Mouse (Mus musculus): Measurements from ENCODE around the gene Gimap3. TPM values are rescaled to one million over a fixed set of nuclear protein-coding genes. Genes with fewer than 3 reads are reported as not detected.

Gimap3 gene
- total RNA-seq, 2 experiments from 2014 or later: not detected

- DNase-seq (ENCODE audit: low spot score in 2 of 2): no peak
These were observed 25.2 kb downstream of the Gimap3 start for GRCm38 (mm10) chr6:48745490-48745889.

GRCm38 (mm10) chr6:48742422-48743351 lies 28.0 kb downstream of the Gimap3 start:
- no peak for DNase-seq (ENCODE audit: low spot score in 2 of 2)

- DNase-seq (ENCODE audit: low spot score in 2 of 2): no peak
These were observed 28.9 kb downstream of the Gimap3 start for GRCm38 (mm10) chr6:48741711-48742206.

- no peak for DNase-seq (ENCODE audit: low spot score in 2 of 2)
These were observed 29.4 kb downstream of the Gimap3 start for GRCm38 (mm10) chr6:48741273-48741672.

GRCm38 (mm10) chr6:48740501-48741169 lies 30.0 kb downstream of the Gimap3 start:
- no peak for DNase-seq (ENCODE audit: low spot score in 2 of 2)

- DNase-seq (ENCODE audit: low spot score in 2 of 2): no peak
These were observed 30.9 kb downstream of the Gimap3 start for GRCm38 (mm10) chr6:48739780-48740055.

GRCm38 (mm10) chr6:48738961-48739779 lies 31.5 kb downstream of the Gimap3 start, which contains the start of gene Gimap1:
TSS of gene Gimap1 (plus strand) at chr6:48739054.
- no peak for DNase-seq (ENCODE audit: low spot score in 2 of 2)

- no peak for DNase-seq (ENCODE audit: low spot score in 2 of 2)
These were observed 33.0 kb downstream of the Gimap3 start for GRCm38 (mm10) chr6:48737688-48738087.

GRCm38 (mm10) chr6:48737053-48737452 lies 33.6 kb downstream of the Gimap3 start:
- DNase-seq (ENCODE audit: low spot score in 2 of 2): no peak

- no peak for DNase-seq (ENCODE audit: low spot score in 2 of 2)
These were observed 37.0 kb downstream of the Gimap3 start for GRCm38 (mm10) chr6:48733660-48734059.

- DNase-seq (ENCODE audit: low spot score in 2 of 2): no peak
These were observed 37.8 kb downstream of the Gimap3 start for GRCm38 (mm10) chr6:48732864-48733304.

GRCm38 (mm10) chr6:48727761-48728160 lies 42.9 kb downstream of the Gimap3 start:
- DNase-seq (ENCODE audit: low spot score in 2 of 2): no peak

GRCm38 (mm10) chr6:48725476-48725875 lies 45.2 kb downstream of the Gimap3 start:
- no peak for DNase-seq (ENCODE audit: low spot score in 2 of 2)

GRCm38 (mm10) chr6:48723468-48723867 lies 47.2 kb downstream of the Gimap3 start:
- DNase-seq (ENCODE audit: low spot score in 2 of 2): no peak

- no peak for DNase-seq (ENCODE audit: low spot score in 2 of 2)
These were observed 50.3 kb downstream of the Gimap3 start for GRCm38 (mm10) chr6:48720326-48720725.

- no peak for DNase-seq (ENCODE audit: low spot score in 2 of 2)
These were observed 52.2 kb downstream of the Gimap3 start, which contains the start of the genes Gm28053 and Gimap7 for GRCm38 (mm10) chr6:48718455-48718854. TSS of gene Gm28053 (plus strand) at chr6:48718607. TSS of gene Gimap7 (plus strand) at chr6:48718621.

Other genes starting within 250 kb of the Gimap3 start
- gene Atp6v0e2, start 233.2 kb downstream of the Gimap3 start, total RNA-seq (2021): 100 to 1,000 TPM; 522 to 523 TPM
- gene Lrrc61, start 216.1 kb downstream of the Gimap3 start, total RNA-seq (2021): 10 to 100 TPM; 29.2 to 30.2 TPM
- gene Rarres2, start 198.1 kb downstream of the Gimap3 start, total RNA-seq (2021): 10 to 100 TPM; 14.9 to 23.3 TPM
- not detected for gene Gm45021, start 181.2 kb downstream of the Gimap3 start, total RNA-seq (2021)
- 10 to 100 TPM; 29.3 to 38.4 TPM for gene Repin1, start 177.0 kb downstream of the Gimap3 start, total RNA-seq (2021)
- gene Gm44965, start 176.9 kb downstream of the Gimap3 start, total RNA-seq (2021): not detected
- gene Zfp775, start 168.8 kb downstream of the Gimap3 start, total RNA-seq (2021): 1 to 10 TPM; 6.4 to 6.5 TPM
- gene AI854703, start 144.1 kb downstream of the Gimap3 start, total RNA-seq (2021): 10 to 100 TPM; 12.5 to 13.7 TPM
- 1 to 10 TPM; 1.0 to 1.4 TPM for gene Gimap8, start 123.6 kb downstream of the Gimap3 start, total RNA-seq (2021)
- gene Gimap9, start 94.7 kb downstream of the Gimap3 start, total RNA-seq (2021): under 1 TPM; 0.55 to 0.62 TPM
- under 1 TPM; 0.21 to 0.30 TPM for gene Gimap4, start 86.3 kb downstream of the Gimap3 start, total RNA-seq (2021)
- 1 to 10 TPM; 6.5 to 7.3 TPM for gene Gimap6, start 62.6 kb downstream of the Gimap3 start, total RNA-seq (2021)
- gene Gm28053, start 52.2 kb downstream of the Gimap3 start, total RNA-seq (2021): 1 to 10 TPM; 1.5 to 2.4 TPM
- gene Gimap7, start 52.2 kb downstream of the Gimap3 start, total RNA-seq (2021): not detected
- 1 to 10 TPM; 2.1 to 2.6 TPM for gene Gimap1, start 31.8 kb downstream of the Gimap3 start, total RNA-seq (2021)
- gene Gimap5, start 24.7 kb downstream of the Gimap3 start, total RNA-seq (2021): 1 to 10 TPM; 1.3 to 1.7 TPM
- gene Tmem176a, start 70.1 kb upstream of the Gimap3 start, total RNA-seq (2021): 10 to 100 TPM; 18.3 to 19.8 TPM
- gene Tmem176b, start 70.6 kb upstream of the Gimap3 start, total RNA-seq (2021): 10 to 100 TPM; 47.2 to 52.1 TPM
- gene Aoc1, start 102.0 kb upstream of the Gimap3 start, total RNA-seq (2021): not detected
- gene 1600015I10Rik, start 159.0 kb upstream of the Gimap3 start, total RNA-seq (2021): not detected
- not detected for gene Doxl2, start 204.1 kb upstream of the Gimap3 start, total RNA-seq (2021)
- gene Svs1, start 216.0 kb upstream of the Gimap3 start, total RNA-seq (2021): not detected